Mouse (Mus musculus) olfactory bulb, adult 2 months (tissue): ENCODE measurements around the gene Eif3i.

Experiments
- CTCF ChIP-seq: fragments of 200-500 bp; IDR thresholded peaks from 2 replicates; pipeline ENCODE4 v1.5.1; 2012; ENCODE audit warnings: low read depth, mild to moderate bottlenecking, low read length, moderate library complexity; ENCODE audit not compliant: insufficient read depth
- POLR2A ChIP-seq: fragments of 200-500 bp; IDR thresholded peaks from 2 replicates; pipeline ENCODE4 v1.6.1; 2012; ENCODE audit warnings: mild to moderate bottlenecking, low read depth, low read length, moderate library complexity; ENCODE audit not compliant: insufficient read depth

- TF ChIP-seq POLR2A (peak; percentile 52), CTCF (no peak)
These were observed at the start of gene Eif3i, which contains the start of gene Tmem234 for GRCm38 (mm10) chr4:129600233-129601158.
